ENCODE assay signal across 8 mouse cellular contexts in the genomic region with DNA sequence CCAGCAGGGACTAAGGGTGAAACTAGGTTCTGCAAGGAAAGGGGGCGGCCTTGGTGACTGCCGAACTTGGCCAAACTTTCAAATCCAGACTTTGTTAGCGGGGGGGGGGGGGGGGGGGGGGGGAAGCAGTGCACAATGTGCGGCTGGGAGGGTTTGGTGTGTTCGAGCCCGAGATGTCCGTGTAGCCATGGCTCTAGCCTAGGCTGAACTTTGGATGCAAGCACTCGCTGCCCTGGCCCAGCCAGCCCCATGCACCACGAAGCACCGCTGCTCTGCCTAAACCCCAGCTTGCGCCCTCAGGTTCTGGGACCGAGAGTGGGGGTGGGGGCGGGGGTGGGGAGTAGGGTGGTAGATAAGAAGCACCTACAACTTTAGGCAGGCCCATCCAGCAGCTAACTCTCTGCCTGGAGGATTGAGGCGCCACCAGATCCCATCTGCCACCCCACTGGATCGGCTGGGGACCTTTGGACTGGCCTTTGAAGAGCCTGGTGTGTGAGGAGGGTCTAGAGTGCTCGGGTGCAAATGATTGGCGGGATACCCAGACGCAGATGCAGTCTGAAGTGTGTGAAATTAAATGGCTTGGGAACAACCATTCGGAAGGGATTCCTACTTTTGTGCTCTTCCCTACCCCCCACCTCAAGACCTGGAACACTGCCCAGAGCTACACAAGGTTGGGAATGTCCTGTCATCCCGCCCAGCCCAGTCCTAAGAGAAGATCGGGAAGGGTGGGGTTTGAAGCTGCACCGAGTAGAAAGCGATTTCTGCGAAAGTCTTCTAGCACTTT. TPM values are rescaled to one million over a fixed set of nuclear protein-coding genes. Genes with fewer than 3 reads are reported as not detected.
DNase-seq lines count a peak whose midpoint lies in the region; ATAC-seq lines count a peak whose summit lies in the region.

No protein-coding gene starts in this region.

- H3K36me3 ChIP-seq in embryonic facial prominence, embryonic 11.5 days (replicated peaks; ENCODE audit: control insufficient read depth, insufficient read depth, low read depth, low read length): no peaks in the 10 kb centered on the region
- H3K36me3 ChIP-seq in heart, embryonic 15.5 days: no peaks in the 10 kb centered on the region
- no peaks in the 10 kb centered on the region for H3K36me3 ChIP-seq in macrophage (ENCODE audit: inconsistent target)

- H3K9ac ChIP-seq in embryonic facial prominence, embryonic 11.5 days (replicated peaks; ENCODE audit: low read length): peak overlapping the region; percentile 71
- H3K9ac ChIP-seq in heart, embryonic 15.5 days: peak overlapping the region; percentile 80

- H3K4me1 ChIP-seq in embryonic facial prominence, embryonic 11.5 days (ENCODE audit: control insufficient read depth, insufficient read depth, low read length): no peaks in the 10 kb centered on the region
- peaks cover 56% of the 10 kb centered on the region for H3K4me1 ChIP-seq in heart, embryonic 15.5 days (replicated peaks)

- WGBS in embryonic facial prominence, embryonic 11.5 days: 6% methylated on average over 23 of the region's 24 CpGs
- WGBS in heart, embryonic 15.5 days: 3% methylated on average over 22 of the region's 24 CpGs
- WGBS in macrophage (ENCODE audit: missing documents): 24% methylated on average over 21 of the region's 24 CpGs

- peak overlapping the region; percentile 97 for H3K4me2 ChIP-seq in embryonic facial prominence, embryonic 11.5 days (ENCODE audit: low read depth, low read length)
- peak overlapping the region; percentile 95 for H3K4me2 ChIP-seq in heart, embryonic 15.5 days

- DNase-seq in lung, adult 18-20 months: peak; percentile 82 to 86
- no peak for DNase-seq in lung, postnatal 25 days (ENCODE audit: low spot score)
- DNase-seq in embryonic facial prominence, embryonic 11.5 days (ENCODE audit: low spot score): no peak
- DNase-seq in kidney, postnatal 10 days: peak; percentile 88
- peak; percentile 61 for DNase-seq in thymus, postnatal 4 days
- no peak for DNase-seq in frontal cortex, postnatal 36 days (ENCODE audit: low spot score in 2 of 2)

- peaks cover 52% of the 10 kb centered on the region for H3K79me2 ChIP-seq in macrophage (ENCODE audit: inconsistent target)

- no peak overlapping the region for H3K27ac ChIP-seq in embryonic facial prominence, embryonic 11.5 days (replicated peaks; ENCODE audit: low read depth, low read length)
- H3K27ac ChIP-seq in heart, embryonic 15.5 days: peak overlapping the region; percentile 90
- H3K27ac ChIP-seq in macrophage: peak overlapping the region; percentile 35; the same call in 1 of the 2 replicates

- H3K27me3 ChIP-seq in embryonic facial prominence, embryonic 11.5 days (ENCODE audit: control insufficient read depth, insufficient read depth, low read length): no peaks in the 10 kb centered on the region; the same call in 1 of the 2 replicates
- no peaks in the 10 kb centered on the region for H3K27me3 ChIP-seq in heart, embryonic 15.5 days

- H3K4me3 ChIP-seq in embryonic facial prominence, embryonic 11.5 days (ENCODE audit: low read depth, low read length): peak overlapping the region; percentile 61
- H3K4me3 ChIP-seq in heart, embryonic 15.5 days: peak overlapping the region; percentile 73
- H3K4me3 ChIP-seq in macrophage (ENCODE audit: inconsistent target): peak overlapping the region; percentile 36

- H3K9me3 ChIP-seq in embryonic facial prominence, embryonic 11.5 days (replicated peaks; ENCODE audit: control insufficient read depth, low read length): no peaks in the 10 kb centered on the region
- H3K9me3 ChIP-seq in heart, embryonic 15.5 days (replicated peaks): no peaks in the 10 kb centered on the region

- peak; percentile 64 for ATAC-seq in embryonic facial prominence, embryonic 11.5 days (replicated peaks; ENCODE audit: insufficient number of reproducible peaks, low FRiP score, low TSS enrichment, low read depth)
- peak; percentile 51 for ATAC-seq in heart, embryonic 15.5 days (replicated peaks; ENCODE audit: insufficient number of reproducible peaks, insufficient read depth, low FRiP score, low read depth)

RNA-seq across cellular contexts. Expression of a gene that starts 0.8 kb away (rescaled TPM):
- 3.5 and 6.2 TPM in 2 replicates for polyA plus RNA-seq in embryonic facial prominence, embryonic 11.5 days (2014; fragmentation: Nextera tagmentation; extraction: Ambion mirVana)
- polyA plus RNA-seq in heart, embryonic 15.5 days (2015; fragmentation: Nextera tagmentation; extraction: Ambion mirVana): 9.0 and 11.2 TPM in 2 replicates
- total RNA-seq in macrophage (2018; cell fraction: chromatin; rRNA removed): 100 to 1,000 TPM in 3 of 26 experiments, 10 to 100 TPM in 23; 34.4 to 231 (median 61.8) TPM
- 10 to 100 TPM; 12.5 to 32.2 (median 22.3) TPM for total RNA-seq in macrophage (2018; cell fraction: cytosol; rRNA removed)
- 100 to 1,000 TPM in 1 of 26 experiments, 10 to 100 TPM in 25; 21.9 to 150 (median 35.1) TPM for total RNA-seq in macrophage (2018; cell fraction: nucleus; rRNA removed)
- 10.7 to 30.3 TPM (median 26.2 TPM) in 3 replicates for polyA plus RNA-seq in macrophage (2018)

Comparison
In these comparisons a context has a peak if more than half of its experiments do, and no peak if none do; other contexts are left out.
1. DNase-seq: peak in lung, adult 18-20 months (2 of 2), kidney, postnatal 10 days (single experiment) and thymus, postnatal 4 days (single experiment); none in lung, postnatal 25 days (single experiment), embryonic facial prominence, embryonic 11.5 days (single experiment) and frontal cortex, postnatal 36 days (0 of 2).
2. Peak in every context shown above with its lines, with median percentiles within 50 percentile points of each other: H3K4me3 ChIP-seq.